Mouse (Mus musculus) spleen, postnatal 4 days (tissue): Measurements from ENCODE around the gene Shisal1.

Experiments used
- DNase-seq, 2 experiments: peaks; one replicate each; pipeline ENCODE4 v3.0.0; 2022; ENCODE audit warnings: low spot score in 2 of 2

Gene Shisal1

GRCm38 (mm10) chr15:84446997-84447396 lies at the start of gene Shisal1:
Gene Shisal1 (minus strand): TSS chr15:84447097.
- DNase-seq, result no peak

- DNase-seq, result no peak
Measured at GRCm38 (mm10) chr15:84490486-84490885, 43.6 kb upstream of the Shisal1 start.

GRCm38 (mm10) chr15:84484255-84484654 lies 37.4 kb upstream of the Shisal1 start:
- no peak for DNase-seq

GRCm38 (mm10) chr15:84483622-84484021 lies 36.7 kb upstream of the Shisal1 start:
- DNase-seq, result no peak

GRCm38 (mm10) chr15:84481259-84481877 lies 34.5 kb upstream of the Shisal1 start:
- no peak for DNase-seq

- no peak for DNase-seq
Measured at GRCm38 (mm10) chr15:84469391-84469790, 22.5 kb upstream of the Shisal1 start.

GRCm38 (mm10) chr15:84467761-84468160 lies 20.9 kb upstream of the Shisal1 start:
- DNase-seq, result no peak

- DNase-seq, result no peak
Measured at GRCm38 (mm10) chr15:84466458-84467267, 19.8 kb upstream of the Shisal1 start.

- DNase-seq, result no peak
Measured at GRCm38 (mm10) chr15:84461429-84461828, 14.5 kb upstream of the Shisal1 start.

- no peak for DNase-seq
Measured at GRCm38 (mm10) chr15:84458983-84459382, 12.1 kb upstream of the Shisal1 start.

GRCm38 (mm10) chr15:84455286-84455685 lies 8.4 kb upstream of the Shisal1 start:
- DNase-seq, result no peak

GRCm38 (mm10) chr15:84453091-84453490 lies 6.2 kb upstream of the Shisal1 start:
- DNase-seq, result no peak

GRCm38 (mm10) chr15:84450441-84451183 lies 3.7 kb upstream of the Shisal1 start:
- no peak for DNase-seq

GRCm38 (mm10) chr15:84445812-84446716 lies 833 bp downstream of the Shisal1 start:
- DNase-seq, result no peak

- no peak for DNase-seq
Measured at GRCm38 (mm10) chr15:84444181-84444580, 2.7 kb downstream of the Shisal1 start.

GRCm38 (mm10) chr15:84443631-84444030 lies 3.3 kb downstream of the Shisal1 start:
- no peak for DNase-seq

- no peak for DNase-seq
Measured at GRCm38 (mm10) chr15:84441682-84442315, 5.1 kb downstream of the Shisal1 start.

GRCm38 (mm10) chr15:84440820-84441219 lies 6.1 kb downstream of the Shisal1 start:
- DNase-seq, result no peak

GRCm38 (mm10) chr15:84433586-84434185 lies 13.2 kb downstream of the Shisal1 start:
- DNase-seq, result no peak

- peak in 1 of 2 experiments; percentile 47 for DNase-seq
Measured at GRCm38 (mm10) chr15:84430482-84430881, 16.4 kb downstream of the Shisal1 start.

GRCm38 (mm10) chr15:84427624-84428023 lies 19.3 kb downstream of the Shisal1 start:
- DNase-seq, result no peak
